Mouse (Mus musculus): ENCODE measurements around the gene Hectd4. TPM values are rescaled to one million over a fixed set of nuclear protein-coding genes. Genes with fewer than 3 reads are reported as not detected.
"Not testable (repeated sequence)": the region's sequence is repeated elsewhere in the genome, so short reads cannot be mapped to it uniquely, and the experiment has no call there.

Gene Hectd4
- polyA plus RNA-seq, 1 experiment from 2014 or later = 6.5 TPM

GRCm38 (mm10) chr5:121221328-121221850 lies 1.4 kb downstream of the Hectd4 start:
- no peaks in the 10 kb centered on the region for H3K27me3 ChIP-seq (ENCODE audit: control insufficient read depth, insufficient read depth, low read length)
- H3K9ac ChIP-seq (ENCODE audit: low read length) = peak overlapping the region; percentile 27; the same call in 1 of the 2 replicates
- no peaks in the 10 kb centered on the region for H3K36me3 ChIP-seq (ENCODE audit: control insufficient read depth, insufficient read depth, low read length)
- ATAC-seq (ENCODE audit: insufficient number of reproducible peaks, low FRiP score, low TSS enrichment, low read depth) (no peak), DNase-seq (ENCODE audit: low spot score) (no peak)
- 23% methylated on average over 23 of the region's 23 CpGs for WGBS
- peak overlapping the region; percentile 82 for H3K4me2 ChIP-seq (ENCODE audit: low read depth, severe bottlenecking)
- H3K27ac ChIP-seq (replicated peaks; ENCODE audit: low read depth, low read length) = no peak overlapping the region
- H3K9me3 ChIP-seq (ENCODE audit: control insufficient read depth, low read length) = no peaks in the 10 kb centered on the region
- peak overlapping the region; percentile 91 for H3K4me3 ChIP-seq (ENCODE audit: low read depth, low read length)
- peaks cover 5% of the 10 kb centered on the region; the same call in 1 of the 2 replicates for H3K4me1 ChIP-seq (ENCODE audit: control insufficient read depth, insufficient read depth, low read length)

GRCm38 (mm10) chr5:121224020-121224419 lies 4.0 kb downstream of the Hectd4 start:
- H3K36me3 ChIP-seq (ENCODE audit: control insufficient read depth, insufficient read depth, low read length); H3K4me1 ChIP-seq (ENCODE audit: control insufficient read depth, insufficient read depth, low read length); H3K27me3 ChIP-seq (ENCODE audit: control insufficient read depth, insufficient read depth, low read length); H3K27ac ChIP-seq (replicated peaks; ENCODE audit: low read depth, low read length); ATAC-seq (ENCODE audit: insufficient number of reproducible peaks, low FRiP score, low TSS enrichment, low read depth); H3K4me2 ChIP-seq (ENCODE audit: low read depth, severe bottlenecking); DNase-seq (ENCODE audit: low spot score); H3K4me3 ChIP-seq (ENCODE audit: low read depth, low read length); H3K9ac ChIP-seq (ENCODE audit: low read length); H3K9me3 ChIP-seq (ENCODE audit: control insufficient read depth, low read length): not testable (repeated sequence)
- WGBS = 98% methylated on average over 4 of the region's 4 CpGs

- no peak overlapping the region for H3K4me2 ChIP-seq (ENCODE audit: low read depth, severe bottlenecking)
- WGBS = 89% methylated on average over 3 of the region's 3 CpGs
- H3K27ac ChIP-seq (replicated peaks; ENCODE audit: low read depth, low read length) = no peak overlapping the region
- no peaks in the 10 kb centered on the region for H3K36me3 ChIP-seq (ENCODE audit: control insufficient read depth, insufficient read depth, low read length)
- H3K4me1 ChIP-seq (ENCODE audit: control insufficient read depth, insufficient read depth, low read length) = peaks cover 5% of the 10 kb centered on the region; the same call in 1 of the 2 replicates
- DNase-seq (ENCODE audit: low spot score) (no peak), ATAC-seq (ENCODE audit: insufficient number of reproducible peaks, low FRiP score, low TSS enrichment, low read depth) (no peak)
- no peak overlapping the region for H3K4me3 ChIP-seq (ENCODE audit: low read depth, low read length)
- no peaks in the 10 kb centered on the region for H3K27me3 ChIP-seq (ENCODE audit: control insufficient read depth, insufficient read depth, low read length)
- no peaks in the 10 kb centered on the region for H3K9me3 ChIP-seq (ENCODE audit: control insufficient read depth, low read length)
- H3K9ac ChIP-seq (ENCODE audit: low read length) = no peak overlapping the region
Measured at GRCm38 (mm10) chr5:121224856-121225255, 4.8 kb downstream of the Hectd4 start.

GRCm38 (mm10) chr5:121225854-121226253 lies 5.8 kb downstream of the Hectd4 start:
- Histone ChIP-seq H3K4me2 (ENCODE audit: low read depth, severe bottlenecking) (no peak overlapping the region), H3K4me3 (ENCODE audit: low read depth, low read length) (no peak overlapping the region), H3K27me3 (ENCODE audit: control insufficient read depth, insufficient read depth, low read length) (no peaks in the 10 kb centered on the region), H3K4me1 (ENCODE audit: control insufficient read depth, insufficient read depth, low read length) (peaks cover 5% of the 10 kb centered on the region; the same call in 1 of the 2 replicates), H3K9me3 (ENCODE audit: control insufficient read depth, low read length) (no peaks in the 10 kb centered on the region), H3K36me3 (ENCODE audit: control insufficient read depth, insufficient read depth, low read length) (no peaks in the 10 kb centered on the region), H3K9ac (ENCODE audit: low read length) (no peak overlapping the region), H3K27ac (replicated peaks; ENCODE audit: low read depth, low read length) (no peak overlapping the region)
- 97% methylated on average over 2 of the region's 2 CpGs for WGBS
- DNase-seq (ENCODE audit: low spot score) (no peak), ATAC-seq (ENCODE audit: insufficient number of reproducible peaks, low FRiP score, low TSS enrichment, low read depth) (no peak)

GRCm38 (mm10) chr5:121226406-121226805 lies 6.4 kb downstream of the Hectd4 start:
- no peak overlapping the region for H3K27ac ChIP-seq (replicated peaks; ENCODE audit: low read depth, low read length)
- H3K4me2 ChIP-seq (ENCODE audit: low read depth, severe bottlenecking) = no peak overlapping the region
- no peaks in the 10 kb centered on the region for H3K36me3 ChIP-seq (ENCODE audit: control insufficient read depth, insufficient read depth, low read length)
- H3K4me3 ChIP-seq (ENCODE audit: low read depth, low read length) = no peak overlapping the region
- no peaks in the 10 kb centered on the region for H3K9me3 ChIP-seq (ENCODE audit: control insufficient read depth, low read length)
- H3K4me1 ChIP-seq (ENCODE audit: control insufficient read depth, insufficient read depth, low read length) = peaks cover 2% of the 10 kb centered on the region; the same call in 1 of the 2 replicates
- H3K27me3 ChIP-seq (ENCODE audit: control insufficient read depth, insufficient read depth, low read length) = no peaks in the 10 kb centered on the region
- DNase-seq (ENCODE audit: low spot score) (no peak), ATAC-seq (ENCODE audit: insufficient number of reproducible peaks, low FRiP score, low TSS enrichment, low read depth) (no peak)
- 88% methylated on average over 3 of the region's 3 CpGs for WGBS
- no peak overlapping the region for H3K9ac ChIP-seq (ENCODE audit: low read length)

GRCm38 (mm10) chr5:121226845-121227244 lies 6.8 kb downstream of the Hectd4 start:
- ATAC-seq (ENCODE audit: insufficient number of reproducible peaks, low FRiP score, low TSS enrichment, low read depth) = no peak
- H3K4me3 ChIP-seq (ENCODE audit: low read depth, low read length) = no peak overlapping the region
- H3K27me3 ChIP-seq (ENCODE audit: control insufficient read depth, insufficient read depth, low read length) = no peaks in the 10 kb centered on the region

GRCm38 (mm10) chr5:121227330-121227729 lies 7.3 kb downstream of the Hectd4 start:
- not testable (repeated sequence) for H3K4me3 ChIP-seq (ENCODE audit: low read depth, low read length); H3K27me3 ChIP-seq (ENCODE audit: control insufficient read depth, insufficient read depth, low read length); H3K9ac ChIP-seq (ENCODE audit: low read length); DNase-seq (ENCODE audit: low spot score); H3K36me3 ChIP-seq (ENCODE audit: control insufficient read depth, insufficient read depth, low read length); H3K27ac ChIP-seq (replicated peaks; ENCODE audit: low read depth, low read length); ATAC-seq (ENCODE audit: insufficient number of reproducible peaks, low FRiP score, low TSS enrichment, low read depth); H3K4me2 ChIP-seq (ENCODE audit: low read depth, severe bottlenecking); H3K4me1 ChIP-seq (ENCODE audit: control insufficient read depth, insufficient read depth, low read length); H3K9me3 ChIP-seq (ENCODE audit: control insufficient read depth, low read length)
- 89% methylated on average over 1 of the region's 1 CpGs for WGBS

More at GRCm38 (mm10) chr5:121226845-121227244, 6.8 kb downstream of the Hectd4 start:
- Histone ChIP-seq H3K36me3 (ENCODE audit: control insufficient read depth, insufficient read depth, low read length) (no peaks in the 10 kb centered on the region), H3K9me3 (ENCODE audit: control insufficient read depth, low read length) (no peaks in the 10 kb centered on the region), H3K27ac (replicated peaks; ENCODE audit: low read depth, low read length) (no peak overlapping the region), H3K4me2 (ENCODE audit: low read depth, severe bottlenecking) (no peak overlapping the region), H3K9ac (ENCODE audit: low read length) (no peak overlapping the region), H3K4me1 (ENCODE audit: control insufficient read depth, insufficient read depth, low read length) (no peaks in the 10 kb centered on the region)
- DNase-seq (ENCODE audit: low spot score) = no peak
- 90% methylated on average over 4 of the region's 4 CpGs for WGBS

GRCm38 (mm10) chr5:121229182-121229581 lies 9.2 kb downstream of the Hectd4 start:
- ATAC-seq (ENCODE audit: insufficient number of reproducible peaks, low FRiP score, low TSS enrichment, low read depth) = no peak
- no peak overlapping the region for H3K27ac ChIP-seq (replicated peaks; ENCODE audit: low read depth, low read length)

GRCm38 (mm10) chr5:121230811-121231210 lies 10.8 kb downstream of the Hectd4 start:
- DNase-seq (ENCODE audit: low spot score) (no peak), ATAC-seq (ENCODE audit: insufficient number of reproducible peaks, low FRiP score, low TSS enrichment, low read depth) (no peak)
- no peaks in the 10 kb centered on the region for H3K9me3 ChIP-seq (ENCODE audit: control insufficient read depth, low read length)
- no peaks in the 10 kb centered on the region for H3K36me3 ChIP-seq (ENCODE audit: control insufficient read depth, insufficient read depth, low read length)
- 86% methylated on average over 9 of the region's 9 CpGs for WGBS
- no peaks in the 10 kb centered on the region for H3K27me3 ChIP-seq (ENCODE audit: control insufficient read depth, insufficient read depth, low read length)
- H3K4me2 ChIP-seq (ENCODE audit: low read depth, severe bottlenecking) = no peak overlapping the region
- no peak overlapping the region for H3K4me3 ChIP-seq (ENCODE audit: low read depth, low read length)
- no peak overlapping the region for H3K27ac ChIP-seq (replicated peaks; ENCODE audit: low read depth, low read length)
- no peak overlapping the region for H3K9ac ChIP-seq (ENCODE audit: low read length)
- H3K4me1 ChIP-seq (ENCODE audit: control insufficient read depth, insufficient read depth, low read length) = no peaks in the 10 kb centered on the region

More at GRCm38 (mm10) chr5:121229182-121229581, 9.2 kb downstream of the Hectd4 start:
- no peak overlapping the region for H3K4me2 ChIP-seq (ENCODE audit: low read depth, severe bottlenecking)
- no peaks in the 10 kb centered on the region for H3K9me3 ChIP-seq (ENCODE audit: control insufficient read depth, low read length)
- DNase-seq (ENCODE audit: low spot score) = no peak
- H3K4me1 ChIP-seq (ENCODE audit: control insufficient read depth, insufficient read depth, low read length) = no peaks in the 10 kb centered on the region
- no peak overlapping the region for H3K9ac ChIP-seq (ENCODE audit: low read length)
- no peak overlapping the region for H3K4me3 ChIP-seq (ENCODE audit: low read depth, low read length)
- 91% methylated on average over 2 of the region's 2 CpGs for WGBS
- no peaks in the 10 kb centered on the region for H3K36me3 ChIP-seq (ENCODE audit: control insufficient read depth, insufficient read depth, low read length)
- no peaks in the 10 kb centered on the region for H3K27me3 ChIP-seq (ENCODE audit: control insufficient read depth, insufficient read depth, low read length)
